Mouse (Mus musculus) heart, embryonic 16.5 days (tissue): ENCODE measurements around the gene Pced1b. TPM values are rescaled to one million over a fixed set of nuclear protein-coding genes. Genes with fewer than 3 reads are reported as not detected.

ENCODE experiments used
- ATAC-seq: fragments of 200-750 bp; cut with Nextera tagmentation; replicated peaks from 2 replicates; pipeline ENCODE4 v1.8.0; 2017; ENCODE audit warnings: moderate number of reproducible peaks; ENCODE audit not compliant: insufficient read depth, low FRiP score; ENCODE audit errors: extremely low read depth
- H3K27ac ChIP-seq: fragments of 300-500 bp; sonication (generic); 2 replicates; pipeline ENCODE4 v1.5.1; 2014; ENCODE audit warnings: mild to moderate bottlenecking, low read length, control low read depth, moderate library complexity
- H3K27me3 ChIP-seq: fragments of 300-500 bp; sonication (generic); 2 replicates; pipeline ENCODE4 v1.6.1; 2014; ENCODE audit warnings: low read length, mixed read lengths; ENCODE audit not compliant: control insufficient read depth, insufficient read depth
- H3K36me3 ChIP-seq: fragments of 300-500 bp; sonication (generic); 2 replicates; pipeline ENCODE4 v1.6.1; 2014; ENCODE audit not compliant: control insufficient read depth, insufficient read depth
- H3K4me1 ChIP-seq: fragments of 300-500 bp; sonication (generic); 2 replicates; pipeline ENCODE4 v1.6.1; 2014; ENCODE audit warnings: low read length, mixed read lengths; ENCODE audit not compliant: control insufficient read depth, insufficient read depth
- H3K4me2 ChIP-seq: fragments of 300-500 bp; sonication (generic); 2 replicates; pipeline ENCODE4 v1.6.1; 2014; ENCODE audit warnings: low read depth, mild to moderate bottlenecking, control low read depth, low read length
- H3K4me3 ChIP-seq: fragments of 300-500 bp; sonication (generic); 2 replicates; pipeline ENCODE4 v1.5.1; 2014; ENCODE audit warnings: mild to moderate bottlenecking, control low read depth, low read length
- H3K9ac ChIP-seq: fragments of 300-500 bp; sonication (generic); 2 replicates; pipeline ENCODE4 v1.6.1; 2014; ENCODE audit warnings: low read length, control low read depth
- H3K9me3 ChIP-seq: fragments of 300-500 bp; sonication (generic); replicated peaks from 2 replicates; pipeline ENCODE4 v1.6.1; 2016; ENCODE audit warnings: low read length; ENCODE audit not compliant: control insufficient read depth
- WGBS: fragments of 180-500 bp; shearing (Covaris S2); extraction: QIAGEN DNeasy Blood & Tissue Kit; methylation state at CpG from one replicate; pipeline ENCODE4 v1.1.7; 2014; 5-methylcytosine and 5-hydroxymethylcytosine counted together
- polyA plus RNA-seq: library from polyadenylated mRNA; unstranded; fragments of >200 nt; fragmentation: Nextera tagmentation; extraction: Ambion mirVana; gene quantifications from 2 replicates; pipeline ENCODE4 v1.2.1, GENCODE M21; 2015

The Pced1b gene
- polyA plus RNA-seq, 1 experiment from 2014 or later: 2.7 TPM

- ATAC-seq: no peak
- Histone ChIP-seq H3K4me1 (peaks cover 10% of the 10 kb centered on the region), H3K9me3 (no peaks in the 10 kb centered on the region), H3K36me3 (no peaks in the 10 kb centered on the region), H3K27me3 (0 out of 2 replicates have a peak, but pooled peaks cover 2% of the 10 kb centered on the region), H3K9ac (no peak overlapping the region), H3K4me3 (peak overlapping the region; percentile 36; the same call in 1 of the 2 replicates), H3K27ac (no peak overlapping the region), H3K4me2 (peak overlapping the region; percentile 68)
- WGBS: 70% methylated on average over 8 of the region's 8 CpGs
Measured at GRCm38 (mm10) chr15:97374085-97374844, 127.4 kb downstream of the Pced1b start.

- Histone ChIP-seq H3K4me1 (peaks cover 10% of the 10 kb centered on the region), H3K4me3 (no peak overlapping the region), H3K9ac (no peak overlapping the region), H3K36me3 (no peaks in the 10 kb centered on the region), H3K27ac (no peak overlapping the region), H3K27me3 (0 out of 2 replicates have a peak, but pooled peaks cover 2% of the 10 kb centered on the region), H3K9me3 (no peaks in the 10 kb centered on the region), H3K4me2 (no peak overlapping the region)
- WGBS: 82% methylated on average over 15 of the region's 15 CpGs
- no peak for ATAC-seq
Measured at GRCm38 (mm10) chr15:97374845-97375720, 128.2 kb downstream of the Pced1b start.

GRCm38 (mm10) chr15:97376081-97376742 lies 129.3 kb downstream of the Pced1b start:
- WGBS: 52% methylated on average over 7 of the region's 7 CpGs
- Histone ChIP-seq H3K4me2 (peak overlapping the region; percentile 47; the same call in 1 of the 2 replicates), H3K4me3 (no peak overlapping the region), H3K9me3 (no peaks in the 10 kb centered on the region), H3K27me3 (0 out of 2 replicates have a peak, but pooled peaks cover 2% of the 10 kb centered on the region), H3K9ac (no peak overlapping the region), H3K4me1 (peaks cover 10% of the 10 kb centered on the region), H3K27ac (no peak overlapping the region), H3K36me3 (no peaks in the 10 kb centered on the region)
- ATAC-seq: no peak

GRCm38 (mm10) chr15:97376792-97377222 lies 129.9 kb downstream of the Pced1b start:
- Histone ChIP-seq H3K27ac (no peak overlapping the region), H3K4me1 (peaks cover 10% of the 10 kb centered on the region), H3K4me3 (peak overlapping the region; percentile 20), H3K9me3 (no peaks in the 10 kb centered on the region), H3K27me3 (0 out of 2 replicates have a peak, but pooled peaks cover 2% of the 10 kb centered on the region), H3K9ac (no peak overlapping the region), H3K36me3 (no peaks in the 10 kb centered on the region), H3K4me2 (peak overlapping the region; percentile 47)
- ATAC-seq: 0 out of 2 replicates have a peak, but pooled peaks have one; percentile 14
- WGBS: 27% methylated on average over 19 of the region's 19 CpGs

GRCm38 (mm10) chr15:97378061-97378460 lies 131.2 kb downstream of the Pced1b start:
- Histone ChIP-seq H3K4me1 (peaks cover 10% of the 10 kb centered on the region), H3K27me3 (0 out of 2 replicates have a peak, but pooled peaks cover 2% of the 10 kb centered on the region), H3K9me3 (no peaks in the 10 kb centered on the region), H3K4me3 (no peak overlapping the region), H3K36me3 (no peaks in the 10 kb centered on the region), H3K27ac (no peak overlapping the region), H3K4me2 (no peak overlapping the region), H3K9ac (no peak overlapping the region)
- 86% methylated on average over 4 of the region's 4 CpGs for WGBS
- no peak for ATAC-seq

- Histone ChIP-seq H3K4me3 (no peak overlapping the region), H3K27ac (no peak overlapping the region), H3K27me3 (no peaks in the 10 kb centered on the region), H3K36me3 (no peaks in the 10 kb centered on the region), H3K9ac (no peak overlapping the region), H3K4me2 (peak overlapping the region; percentile 3; the same call in 1 of the 2 replicates), H3K4me1 (peaks cover 5% of the 10 kb centered on the region), H3K9me3 (no peaks in the 10 kb centered on the region)
- WGBS: 46% methylated on average over 11 of the region's 12 CpGs
- ATAC-seq: no peak
Measured at GRCm38 (mm10) chr15:97379489-97380304, 132.8 kb downstream of the Pced1b start.

- no peaks in the 10 kb centered on the region for H3K9me3 ChIP-seq
- no peak overlapping the region for H3K4me2 ChIP-seq
- H3K4me3 ChIP-seq: no peak overlapping the region
- WGBS: 92% methylated on average over 3 of the region's 3 CpGs
- H3K9ac ChIP-seq: no peak overlapping the region
- no peak for ATAC-seq
- no peak overlapping the region for H3K27ac ChIP-seq
- no peaks in the 10 kb centered on the region; the same call in 1 of the 2 replicates for H3K4me1 ChIP-seq
- no peaks in the 10 kb centered on the region for H3K36me3 ChIP-seq
- no peaks in the 10 kb centered on the region for H3K27me3 ChIP-seq
Measured at GRCm38 (mm10) chr15:97382567-97382966, 135.7 kb downstream of the Pced1b start.

- Histone ChIP-seq H3K27ac (no peak overlapping the region), H3K4me1 (no peaks in the 10 kb centered on the region; the same call in 1 of the 2 replicates), H3K4me2 (no peak overlapping the region), H3K9ac (no peak overlapping the region), H3K4me3 (no peak overlapping the region), H3K9me3 (no peaks in the 10 kb centered on the region), H3K27me3 (no peaks in the 10 kb centered on the region), H3K36me3 (no peaks in the 10 kb centered on the region)
- 48% methylated on average over 14 of the region's 14 CpGs for WGBS
- ATAC-seq: no peak
Measured at GRCm38 (mm10) chr15:97383523-97384141, 136.7 kb downstream of the Pced1b start.
